Mouse (Mus musculus) left cerebral cortex, postnatal 14 days (tissue): ENCODE measurements around the gene Defb6. TPM values are rescaled to one million over a fixed set of nuclear protein-coding genes. Genes with fewer than 3 reads are reported as not detected.

Source experiments
- DNase-seq, 2 experiments: peaks; one replicate each; pipeline ENCODE4 v3.0.0; 2021 to 2022; ENCODE audit warnings: low spot score in 2 of 2, mixed read lengths in 1 of 2
- intact Hi-C: fragments of 180-260 bp; cut with DNase I; formaldehyde crosslinking; loops from one replicate; pipeline ENCODE4 v1.15.1; 2025
- long read RNA-seq, 2 experiments: library from polyadenylated mRNA; stranded (forward); transcript quantifications; one replicate each; pipeline ENCODE4 v2.0.0; 2021
- total RNA-seq, 2 experiments: library from RNA; stranded (reverse); gene quantifications; 2 replicates each; pipeline ENCODE4 v1.2.3; 2021

The Defb6 gene
- not detected for total RNA-seq
- long read RNA-seq, experiment 1 = 0 reads
- long read RNA-seq, experiment 2 = 0 reads

GRCm38 (mm10) chr8:19225161-19225560 lies at the start of gene Defb6:
Gene Defb6, plus strand, starts transcription at chr8:19225478.
- no peak for DNase-seq

DNA sequence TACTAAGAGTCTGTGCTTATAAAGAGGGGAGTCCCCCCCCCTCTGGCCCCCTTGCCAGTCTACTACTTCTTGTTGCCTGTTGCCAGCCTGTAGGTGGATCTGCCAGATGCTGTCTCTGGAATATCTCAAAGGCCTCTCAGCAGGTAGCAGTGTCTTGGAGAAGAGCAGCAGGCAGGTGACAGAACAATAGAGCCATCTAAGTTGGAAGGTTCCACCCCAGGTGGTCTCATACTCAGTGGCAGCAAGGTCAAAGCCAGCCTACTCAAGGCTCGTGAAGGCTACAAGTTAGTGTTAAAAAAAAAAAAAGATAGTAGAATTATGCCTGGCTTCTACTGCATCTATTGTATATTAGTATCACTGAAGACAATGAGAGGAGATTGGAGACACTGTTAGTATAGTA lies 12.8 kb downstream of the Defb6 start:
- no peak for DNase-seq
- intact Hi-C loops = no loop called here

More at GRCm38 (mm10) chr8:19225161-19225560, at the start of gene Defb6:
- intact Hi-C loops = no loop called here

GRCm38 (mm10) chr8:19239616-19240015 lies 14.3 kb downstream of the Defb6 start, which contains the start of gene Defb46:
Gene Defb46, plus strand, starts transcription at chr8:19239916.
- no peak for DNase-seq
- intact Hi-C loops = no loop called here

- no peak for DNase-seq
- intact Hi-C loops = loop anchor here (5.0 kb wide), 1 partner anchor 55 kb away; no protein-coding TSS in a partner anchor
Measured at GRCm38 (mm10) chr8:19247280-19247679, 22.0 kb downstream of the Defb6 start, which contains the start of gene Defb5. Gene Defb5, plus strand, starts transcription at chr8:19247580.

GRCm38 (mm10) chr8:19258136-19258535 lies 32.9 kb downstream of the Defb6 start:
- intact Hi-C loops = no loop called here
- no peak for DNase-seq

- intact Hi-C loops = no loop called here
- no peak for DNase-seq
Measured at GRCm38 (mm10) chr8:19259667-19260066, 34.4 kb downstream of the Defb6 start.

Other genes starting within 250 kb of the Defb6 start
- gene Defb40, start 247.2 kb upstream of the Defb6 start, total RNA-seq = not detected
- not detected for gene Defb37, start 234.4 kb upstream of the Defb6 start, total RNA-seq
- gene Defb38, start 198.9 kb upstream of the Defb6 start, total RNA-seq = not detected
- gene Defb39, start 160.7 kb upstream of the Defb6 start, total RNA-seq = not detected
- gene Defb12, start 110.6 kb upstream of the Defb6 start, total RNA-seq = not detected
- not detected for gene Defb34, start 101.7 kb upstream of the Defb6 start, total RNA-seq
- gene Gm45826, start 84.7 kb upstream of the Defb6 start, total RNA-seq = not detected
- gene Defb14, start 31.1 kb upstream of the Defb6 start, total RNA-seq = not detected
- gene Defb4, start 26.8 kb upstream of the Defb6 start, total RNA-seq = not detected
- gene Defb46, start 14.4 kb downstream of the Defb6 start, total RNA-seq = not detected
- not detected for gene Defb5, start 22.1 kb downstream of the Defb6 start, total RNA-seq
- gene Defb3, start 67.9 kb downstream of the Defb6 start, total RNA-seq = not detected
- not detected for gene Defb8, start 222.1 kb downstream of the Defb6 start, total RNA-seq